Mouse (Mus musculus): Measurements from ENCODE around the gene Adam23.

Gene Adam23

DNA sequence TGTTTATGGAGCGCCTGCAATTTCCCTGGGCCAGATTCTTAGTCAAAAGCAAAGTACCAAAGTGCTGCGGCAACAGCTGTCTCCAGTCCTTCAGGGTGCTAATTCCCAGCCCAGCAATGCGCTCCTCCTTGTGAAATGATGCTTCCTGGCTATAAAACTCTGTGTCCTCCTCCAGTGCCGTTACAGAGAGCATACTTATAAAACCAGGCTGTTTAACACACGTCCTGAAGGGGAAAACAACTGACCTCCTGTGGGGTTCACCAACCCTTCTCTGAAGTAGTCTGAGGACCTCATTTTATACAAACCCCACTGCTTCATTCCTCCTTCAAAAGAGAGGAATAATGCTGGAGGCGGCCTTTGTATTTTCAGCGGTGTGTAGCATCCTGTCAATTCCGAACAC lies 28.0 kb downstream of the Adam23 start:
- DNase-seq (ENCODE audit: extremely low spot score, low read depth, low spot score) = no peak

DNA sequence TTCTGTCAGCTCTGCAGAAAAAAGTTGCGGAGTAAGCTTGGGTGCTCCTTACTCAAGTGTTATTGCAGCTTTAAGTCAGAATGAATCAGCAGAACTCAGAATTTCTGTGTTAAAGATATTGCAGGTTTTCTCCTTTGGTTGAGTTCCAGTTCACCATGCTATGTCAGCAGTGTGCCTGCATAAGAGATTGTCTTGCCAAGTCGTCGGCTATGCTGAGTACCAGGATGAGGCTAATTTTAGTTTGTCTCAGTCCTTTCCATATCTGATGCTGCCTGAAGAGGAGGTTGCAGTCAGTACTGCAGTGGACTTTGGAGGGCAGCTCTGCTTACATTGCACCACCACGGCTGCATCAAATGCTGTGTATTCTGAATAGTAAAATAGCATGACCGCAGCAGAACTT lies 33.3 kb downstream of the Adam23 start:
- no peak for DNase-seq (ENCODE audit: extremely low spot score, low read depth, low spot score)

DNA sequence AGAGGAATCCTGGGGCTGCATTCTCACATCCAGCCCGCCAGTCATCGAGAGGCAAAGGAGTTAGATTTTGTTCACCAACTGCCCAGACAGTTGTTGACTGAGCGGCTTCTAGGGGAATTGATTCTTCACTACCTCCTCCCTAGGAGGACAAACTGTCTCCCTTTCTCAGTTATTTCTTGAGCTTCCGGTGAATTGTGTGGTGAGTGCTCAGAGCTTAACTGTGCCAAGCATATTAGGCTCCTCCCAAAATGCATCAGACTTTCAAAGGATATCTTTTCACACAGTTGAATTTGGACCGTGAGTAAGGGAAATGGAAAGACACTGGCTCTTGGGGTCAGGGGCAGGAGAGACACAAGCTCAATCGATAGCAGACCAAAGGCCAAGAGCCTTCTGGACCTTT lies 39.0 kb downstream of the Adam23 start:
- no peak for DNase-seq (ENCODE audit: extremely low spot score, low read depth, low spot score)

DNA sequence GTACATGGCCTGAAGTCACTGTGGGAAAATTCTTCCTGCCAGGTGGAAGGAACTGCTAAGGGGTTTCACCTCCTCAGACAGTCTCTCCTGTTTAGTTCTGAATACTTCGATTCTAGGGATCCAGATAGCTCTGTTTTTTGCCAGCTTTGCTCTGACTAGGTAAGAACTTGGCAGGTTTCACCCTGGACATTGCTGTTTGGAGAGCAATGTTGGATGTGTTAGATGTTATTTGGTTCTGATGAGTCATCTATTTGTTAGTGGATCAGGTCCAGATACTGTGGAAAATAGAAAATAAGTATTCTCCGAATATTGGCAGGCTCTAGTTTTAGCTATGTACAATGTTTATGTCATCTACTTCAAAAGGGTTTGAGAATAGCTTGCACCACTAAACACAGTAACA lies 41.0 kb downstream of the Adam23 start:
- no peak for DNase-seq (ENCODE audit: extremely low spot score, low read depth, low spot score)

DNA sequence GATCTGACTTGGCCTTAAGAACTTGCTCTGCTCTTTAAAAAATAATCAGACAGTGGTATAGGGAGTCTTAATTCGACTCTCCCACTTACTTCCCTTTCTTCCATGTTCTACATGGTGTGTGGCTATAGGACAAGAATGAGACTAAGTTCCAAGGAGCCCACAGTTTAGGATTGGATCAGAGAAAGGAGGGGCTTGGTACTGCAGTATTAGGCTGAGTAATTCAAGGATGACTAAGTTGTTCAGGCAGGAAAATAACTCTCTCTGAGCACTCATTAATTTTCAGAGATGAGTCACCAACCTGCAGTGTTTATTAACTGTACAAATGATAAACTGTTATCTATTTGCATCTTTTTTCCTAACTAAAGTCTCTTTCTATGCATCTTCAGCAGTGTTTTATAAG lies 45.3 kb downstream of the Adam23 start:
- DNase-seq (ENCODE audit: extremely low spot score, low read depth, low spot score) = no peak

DNA sequence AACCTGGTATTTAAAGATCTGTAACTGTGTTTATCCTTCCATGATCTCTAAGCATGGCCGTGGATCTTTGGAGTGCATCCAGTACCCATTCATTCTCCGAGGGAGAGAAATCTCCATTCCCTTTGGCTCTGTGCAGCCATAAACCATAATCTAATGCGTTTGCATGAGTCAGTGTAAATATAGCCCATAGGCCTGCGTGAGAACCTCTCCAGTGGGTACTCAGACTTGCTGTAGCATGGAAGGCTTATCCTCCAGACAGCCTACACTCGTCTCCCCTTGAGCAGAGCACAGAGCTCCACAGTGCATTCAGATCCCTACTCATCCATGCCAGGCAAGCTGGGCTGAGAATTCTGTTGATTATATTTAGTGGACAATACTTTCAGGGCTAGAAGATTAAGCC lies 47.6 kb downstream of the Adam23 start:
- no peak for DNase-seq (ENCODE audit: extremely low spot score, low read depth, low spot score)

DNA sequence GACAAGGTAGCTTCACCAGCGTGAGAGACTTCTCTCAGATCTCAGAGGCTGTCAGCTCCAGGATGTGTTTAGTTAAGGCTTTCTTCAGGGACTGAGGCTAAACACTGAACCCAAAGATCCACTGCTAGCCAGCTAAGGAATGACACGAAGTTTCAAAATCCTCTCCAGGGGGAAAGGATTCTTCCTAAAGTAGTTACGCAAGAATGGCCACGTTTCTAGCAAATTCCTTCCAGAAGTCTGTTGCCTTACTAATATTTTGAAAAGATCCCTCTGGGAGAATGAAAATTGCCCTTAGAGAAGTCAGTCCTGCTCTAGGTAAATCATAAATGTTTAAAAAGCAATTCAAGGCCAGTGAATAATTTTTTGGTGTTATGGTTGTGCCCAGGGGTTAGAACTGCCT lies 61.7 kb downstream of the Adam23 start:
- DNase-seq (ENCODE audit: extremely low spot score, low read depth, low spot score) = no peak

DNA sequence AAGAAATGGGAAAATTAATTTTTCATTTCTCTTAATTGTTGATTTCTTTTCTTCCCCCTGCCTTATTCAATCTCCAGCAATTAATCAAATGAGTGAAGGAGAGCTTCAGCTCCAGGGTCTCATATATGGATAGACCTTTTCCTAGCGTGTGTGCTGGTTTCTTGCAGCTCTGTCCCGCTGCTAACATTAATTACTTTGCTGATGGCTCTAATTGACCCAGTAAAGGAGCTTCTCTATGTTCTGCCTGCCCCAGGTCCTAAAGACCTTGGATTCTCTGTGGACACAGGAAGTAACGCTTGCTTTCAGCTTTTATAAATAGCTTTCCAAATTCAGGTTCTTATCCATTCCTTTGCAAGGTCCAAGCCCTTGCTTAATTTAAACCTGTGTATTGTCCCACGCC lies 63.1 kb downstream of the Adam23 start:
- no peak for DNase-seq (ENCODE audit: extremely low spot score, low read depth, low spot score)

DNA sequence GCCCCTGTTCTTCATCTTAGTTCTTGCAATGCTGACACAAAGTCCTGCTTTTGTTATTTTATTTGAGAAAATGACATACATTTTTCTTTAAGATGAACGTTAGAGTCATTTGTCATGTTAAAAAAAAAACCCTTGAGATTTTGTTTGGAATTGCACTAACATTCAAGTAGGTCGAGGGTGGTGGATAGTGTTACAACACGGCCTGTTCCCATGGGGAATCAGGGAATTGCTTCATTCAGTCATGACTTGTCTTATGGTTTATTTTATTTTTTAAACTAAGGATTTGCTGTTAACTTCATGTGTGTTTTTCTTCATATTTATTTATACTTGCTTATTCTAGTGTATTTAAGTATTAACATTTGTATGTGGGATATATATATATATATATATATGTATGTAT lies 65.7 kb downstream of the Adam23 start:
- no peak for DNase-seq (ENCODE audit: extremely low spot score, low read depth, low spot score)

DNA sequence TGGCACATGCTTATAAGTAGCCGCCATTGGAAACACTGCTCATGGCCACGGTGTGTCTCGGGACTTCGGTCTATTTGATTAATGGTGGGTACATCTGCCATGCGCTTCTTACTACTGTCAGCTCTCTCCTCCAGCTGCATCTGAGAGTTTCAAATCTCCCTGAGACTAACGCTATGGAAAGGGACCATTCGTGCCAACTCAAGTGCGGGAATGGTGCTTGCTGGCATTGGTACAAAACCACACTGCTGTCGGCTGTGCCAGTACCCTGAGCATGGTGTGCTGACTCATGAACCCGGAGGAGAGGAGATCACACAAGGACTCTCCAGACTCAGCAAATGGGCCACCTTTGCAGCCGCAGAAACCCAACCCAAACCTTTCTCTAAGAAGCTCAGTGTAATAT lies 72.1 kb downstream of the Adam23 start:
- DNase-seq (ENCODE audit: extremely low spot score, low read depth, low spot score) = no peak

DNA sequence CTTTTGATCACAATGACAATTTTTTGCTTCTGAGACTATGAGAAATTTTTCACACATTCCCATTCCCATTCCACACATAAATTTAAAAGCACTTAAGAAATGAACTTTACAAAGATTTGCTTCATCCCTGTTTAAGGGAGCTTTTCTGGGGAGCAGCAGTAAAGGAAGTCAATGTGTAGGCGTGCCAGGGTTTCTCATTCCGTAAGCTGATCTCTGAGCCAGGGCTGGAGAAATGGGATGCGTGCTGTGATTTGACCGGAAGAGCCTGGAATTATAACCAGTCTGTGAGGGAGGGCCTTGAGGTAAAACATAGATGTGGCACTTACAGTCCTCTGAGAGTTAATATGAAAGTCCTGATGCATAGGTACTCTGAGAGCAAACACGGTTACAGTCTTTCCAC lies 73.1 kb downstream of the Adam23 start:
- DNase-seq (ENCODE audit: extremely low spot score, low read depth, low spot score) = no peak

DNA sequence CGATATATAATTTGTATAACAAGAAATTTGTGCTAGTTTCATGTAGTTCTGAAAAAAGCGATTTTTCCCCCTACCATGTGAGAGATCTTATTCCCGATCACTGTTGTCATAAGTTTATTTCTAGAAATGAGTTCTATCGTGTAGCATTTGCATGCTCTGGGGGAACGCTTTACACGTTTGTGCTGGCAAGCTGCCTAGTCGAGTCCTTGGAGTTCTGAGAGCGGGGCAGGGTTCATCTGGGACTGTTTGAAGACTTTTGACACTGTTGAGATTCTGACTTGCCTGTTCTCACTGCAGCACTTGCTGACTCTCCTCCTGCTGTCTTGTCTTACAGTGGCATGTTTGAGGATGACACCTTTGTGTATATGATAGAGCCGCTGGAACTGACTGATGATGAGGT lies 84.2 kb downstream of the Adam23 start:
- DNase-seq (ENCODE audit: extremely low spot score, low read depth, low spot score) = no peak

DNA sequence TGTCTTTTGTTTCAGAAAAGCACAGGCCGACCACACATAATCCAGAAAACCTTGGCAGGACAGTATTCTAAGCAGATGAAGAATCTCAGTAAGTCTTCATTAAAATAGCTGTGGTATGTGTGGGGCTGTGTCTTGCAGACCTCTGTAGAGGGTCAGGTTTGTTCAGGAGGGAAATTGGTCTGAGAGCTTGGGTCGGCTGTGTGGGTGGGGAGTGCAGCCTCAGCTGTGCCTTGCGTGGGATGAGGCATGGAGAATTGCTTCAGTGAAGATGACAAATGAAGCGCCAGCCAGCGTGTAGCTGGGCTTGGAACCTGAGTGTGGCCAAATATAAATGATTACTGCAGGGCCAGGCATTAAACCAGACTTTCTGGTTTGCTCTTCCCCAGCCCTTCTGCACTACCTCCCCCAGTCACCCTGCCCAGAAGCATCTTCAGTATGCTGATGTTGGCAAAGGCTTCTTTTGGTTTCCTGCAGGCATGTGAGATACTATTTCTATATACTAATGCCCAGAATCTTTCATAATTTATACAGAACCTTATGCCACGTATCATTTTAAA lies 88.7 kb downstream of the Adam23 start:
- no peak for DNase-seq (ENCODE audit: extremely low spot score, low read depth, low spot score)

DNA sequence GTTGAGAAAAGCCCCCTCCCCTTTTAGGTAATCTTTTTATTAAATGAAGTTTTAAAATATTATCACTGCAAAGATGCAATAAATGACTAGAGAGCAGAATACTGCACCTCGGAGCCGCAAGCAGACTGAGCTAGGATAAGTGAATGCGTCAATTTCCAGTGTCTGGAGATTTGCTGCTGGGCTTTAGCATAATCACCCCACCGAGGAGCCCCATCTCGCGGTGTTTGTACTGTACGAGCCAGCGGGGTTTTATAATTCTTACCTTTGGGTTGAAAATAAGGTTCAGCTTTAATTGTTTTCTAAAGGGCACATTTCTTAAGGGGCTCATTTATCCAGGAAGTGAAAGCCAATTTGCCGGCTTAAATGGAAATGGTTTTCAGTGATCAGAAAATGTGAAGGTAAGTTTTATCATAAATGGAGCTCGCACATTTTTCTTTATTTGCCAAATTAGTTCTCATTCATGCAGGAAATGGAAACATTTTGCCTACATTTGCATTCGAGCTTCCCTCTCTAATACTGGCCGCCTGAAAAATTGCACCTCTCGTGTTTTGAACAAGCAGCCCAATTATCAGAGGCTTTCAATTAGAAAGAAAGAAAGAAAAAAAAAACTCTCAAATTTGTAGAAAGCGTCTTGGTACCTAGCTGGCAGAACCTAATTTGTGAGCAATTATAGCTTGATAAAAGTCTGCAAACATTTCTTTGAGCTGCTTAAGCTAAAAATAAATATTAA lies 94.4 kb downstream of the Adam23 start:
- DNase-seq (ENCODE audit: extremely low spot score, low read depth, low spot score) = no peak

DNA sequence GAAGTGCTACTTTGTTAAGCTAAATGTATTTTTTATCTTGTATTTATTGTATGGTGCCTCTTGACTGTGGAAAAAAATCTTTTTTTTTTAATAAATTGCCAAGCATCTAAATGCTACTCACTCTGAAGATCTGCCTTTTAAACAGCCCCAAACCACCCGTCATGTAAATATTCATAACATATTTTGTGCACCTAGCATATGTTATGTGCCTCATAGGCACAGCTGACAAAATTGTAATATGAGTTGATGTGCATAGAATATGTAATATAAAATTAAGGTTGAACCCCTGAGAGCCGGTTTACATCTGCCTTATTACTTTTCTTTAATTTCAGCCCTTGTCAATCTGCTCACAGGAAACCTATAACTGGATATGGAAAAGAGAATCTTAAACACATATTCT lies 98.4 kb downstream of the Adam23 start:
- DNase-seq (ENCODE audit: extremely low spot score, low read depth, low spot score) = no peak

DNA sequence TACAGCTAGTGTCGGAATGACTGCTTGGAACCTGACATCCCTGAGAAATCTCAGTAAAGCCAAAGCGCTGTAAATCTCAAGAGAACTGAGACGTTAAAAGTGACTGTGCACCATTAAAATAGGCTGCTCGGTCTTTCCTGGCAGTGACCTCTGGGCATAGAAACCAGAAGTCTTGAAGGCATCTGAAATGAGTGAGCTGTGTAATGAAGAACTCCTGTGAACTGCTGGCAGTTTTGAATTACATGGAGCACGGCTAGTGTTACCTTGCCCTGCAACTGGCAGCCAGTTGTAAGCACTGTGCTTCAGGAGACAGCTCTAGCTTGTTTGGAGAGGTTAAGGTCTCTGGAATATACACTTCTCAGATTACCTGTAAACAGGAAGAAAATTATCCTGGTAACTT lies 107.3 kb downstream of the Adam23 start:
- peak; percentile 63 for DNase-seq (ENCODE audit: extremely low spot score, low read depth, low spot score)

DNA sequence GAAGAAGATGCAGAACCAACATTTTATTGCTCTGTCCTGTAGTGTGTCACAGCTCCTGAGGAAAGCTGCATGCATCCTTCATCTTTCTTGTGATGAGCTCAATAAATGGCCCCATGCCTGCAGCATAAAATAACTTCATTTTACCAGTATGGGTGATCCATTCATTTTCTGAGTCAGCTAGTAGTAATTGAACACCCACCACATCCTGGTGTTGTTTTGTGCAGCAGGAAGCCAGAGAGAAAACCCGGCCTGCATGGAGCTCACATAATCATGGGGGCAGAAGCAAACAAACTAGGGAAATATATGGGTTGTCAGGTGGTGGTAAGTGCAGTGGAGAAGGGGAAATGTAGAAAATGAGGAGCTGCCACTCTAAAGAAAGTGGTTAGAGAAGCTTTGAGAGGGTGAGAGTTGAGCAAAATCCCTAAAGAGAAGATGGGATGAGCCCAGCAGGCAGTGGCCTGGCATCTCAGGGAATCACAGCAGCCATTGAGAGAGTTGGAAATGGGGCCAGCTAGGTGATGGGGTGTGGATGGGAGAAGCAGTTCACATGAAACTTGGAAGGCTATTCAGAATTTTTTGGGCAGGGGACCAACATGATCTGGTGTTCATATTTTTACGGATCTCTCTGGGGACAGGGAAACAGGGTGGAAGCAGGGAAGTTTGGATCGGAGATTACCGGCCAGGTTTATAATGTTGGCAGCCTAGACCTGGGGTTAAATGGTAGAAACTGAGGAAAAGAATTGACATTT lies 116.3 kb downstream of the Adam23 start:
- DNase-seq (ENCODE audit: extremely low spot score, low read depth, low spot score) = no peak

DNA sequence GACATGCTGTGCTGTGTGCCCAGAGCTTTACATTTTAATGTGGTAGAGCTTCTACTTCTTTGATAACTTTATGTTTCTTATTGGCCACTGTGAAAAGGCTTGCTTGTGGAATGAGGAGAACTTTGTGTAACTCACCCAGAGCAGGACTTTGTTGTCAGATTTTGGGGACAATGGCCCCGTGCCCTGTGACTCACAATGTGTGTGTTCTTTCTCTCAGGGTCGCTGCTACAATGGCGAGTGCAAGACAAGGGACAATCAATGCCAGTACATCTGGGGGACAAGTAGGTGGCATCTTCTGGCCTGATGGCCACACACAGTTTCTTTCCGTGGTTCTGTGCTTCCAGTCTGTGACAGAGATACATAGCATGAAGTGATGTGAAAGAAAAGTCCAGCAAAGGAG lies 118.2 kb downstream of the Adam23 start:
- no peak for DNase-seq (ENCODE audit: extremely low spot score, low read depth, low spot score)

DNA sequence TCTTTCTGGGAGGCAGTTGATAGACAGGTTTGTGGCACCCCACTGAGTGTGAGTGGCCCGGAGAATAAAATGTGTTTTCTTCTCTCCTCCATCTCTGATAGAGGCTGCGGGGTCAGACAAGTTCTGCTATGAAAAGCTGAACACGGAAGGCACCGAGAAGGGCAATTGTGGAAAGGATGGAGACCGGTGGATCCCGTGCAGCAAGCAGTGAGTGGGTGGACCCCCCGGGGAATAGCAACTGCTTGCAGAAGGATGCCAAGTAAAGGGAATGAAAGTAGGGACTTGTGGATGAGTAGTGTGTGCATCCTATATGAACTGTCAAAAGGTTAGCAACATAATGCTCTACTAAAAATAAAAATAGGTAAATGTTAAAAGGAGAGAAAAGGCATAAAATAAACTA lies 120.8 kb downstream of the Adam23 start:
- no peak for DNase-seq (ENCODE audit: extremely low spot score, low read depth, low spot score)

DNA sequence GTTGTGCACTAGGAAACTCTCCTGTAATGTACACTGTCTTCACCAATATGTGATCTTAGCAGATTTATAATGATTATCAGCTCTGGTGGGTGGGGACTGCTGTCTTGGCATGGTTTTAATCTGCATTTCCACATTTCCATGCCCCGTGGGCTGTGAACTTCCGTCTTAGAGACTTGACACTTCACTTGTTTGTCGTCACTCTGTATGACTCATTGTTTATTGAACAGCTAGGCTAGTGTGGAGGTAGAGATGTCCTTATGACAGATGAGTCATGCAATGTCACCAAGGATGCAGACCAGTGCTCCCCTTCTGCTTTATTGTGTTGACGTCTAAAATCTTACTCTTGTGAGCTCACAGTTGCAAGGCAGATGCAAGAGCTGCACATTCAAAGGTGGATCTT lies 121.3 kb downstream of the Adam23 start:
- no peak for DNase-seq (ENCODE audit: extremely low spot score, low read depth, low spot score)

DNA sequence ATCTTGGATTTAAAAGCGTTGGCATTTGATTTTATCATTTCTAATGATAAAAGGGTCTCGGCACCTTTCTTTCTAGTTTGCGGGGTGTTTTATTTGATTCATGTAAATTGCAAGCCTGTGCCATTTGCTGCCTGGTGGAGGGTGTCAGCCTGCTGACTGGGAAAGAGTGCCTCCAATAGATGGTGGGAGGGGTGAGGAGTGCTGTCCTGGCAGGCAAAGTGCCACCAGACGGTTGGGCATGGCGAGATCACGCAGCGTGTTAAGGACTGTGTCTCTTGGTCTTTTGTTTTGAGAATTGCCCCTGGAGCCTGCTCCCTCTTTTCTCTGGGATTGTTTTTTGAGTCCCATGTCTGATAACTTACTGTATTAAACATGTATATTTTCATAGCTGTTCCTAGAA lies 126.5 kb downstream of the Adam23 start:
- DNase-seq (ENCODE audit: extremely low spot score, low read depth, low spot score) = no peak

DNA sequence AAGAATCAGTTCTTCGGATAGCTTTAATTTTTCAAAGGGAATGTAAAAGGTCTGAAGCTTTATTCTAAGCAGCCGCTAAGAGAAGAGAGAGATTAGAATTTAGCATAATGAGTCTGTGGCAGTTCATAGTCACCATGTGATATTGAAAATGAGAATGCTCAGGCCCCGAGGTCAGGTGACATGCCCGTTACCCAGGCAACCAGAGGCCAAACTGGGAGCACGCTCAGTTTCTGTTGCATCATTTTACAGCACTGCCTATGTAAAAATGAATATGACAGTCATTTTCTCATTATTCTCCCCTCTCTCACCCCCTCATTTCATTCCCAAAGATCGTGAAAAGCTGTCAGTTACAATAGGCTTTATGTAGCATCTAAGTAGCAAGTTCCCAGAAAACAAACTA lies 127.7 kb downstream of the Adam23 start:
- DNase-seq (ENCODE audit: extremely low spot score, low read depth, low spot score) = no peak

Measured in hindlimb bud, embryonic 11.5 days (tissue).